Mouse (Mus musculus): Measurements from ENCODE around the gene Ubr7. TPM values are rescaled to one million over a fixed set of nuclear protein-coding genes. Genes with fewer than 3 reads are reported as not detected.

The Ubr7 gene
- polyA plus RNA-seq, 2 experiments, result 16.1 to 25.3 TPM

GRCm38 (mm10) chr12:102729855-102730797 lies 27.6 kb upstream of the Ubr7 start:
- no peak overlapping the region for H3K27ac ChIP-seq
- WGBS (ENCODE audit: insufficient replicate concordance), result 38% methylated on average over 26 of the region's 26 CpGs
- H3K4me2 ChIP-seq (ENCODE audit: low read depth), result peak overlapping the region; percentile 50
- no peak overlapping the region for H3K9ac ChIP-seq (replicated peaks)
- no peaks in the 10 kb centered on the region for H3K9me3 ChIP-seq (ENCODE audit: control insufficient read depth, low read length)
- peak; percentile 54 to 73 (median 63) for DNase-seq (ENCODE audit: low read depth in 3 of 3, low spot score in 3 of 3)
- peak; percentile 87 for ATAC-seq (ENCODE audit: insufficient read depth)
- H3K27me3 ChIP-seq (ENCODE audit: control insufficient read depth, insufficient read depth, low read length), result no peaks in the 10 kb centered on the region
- H3K4me1 ChIP-seq (replicated peaks; ENCODE audit: control insufficient read depth in 2 of 2, insufficient read depth in 2 of 2, low read length in 1 of 2), result peaks cover 11 to 25% of the 10 kb centered on the region in 2 experiments
- TF ChIP-seq CTCF (IDR thresholded peaks at IDR 0.05; ENCODE audit: low read depth) (no peak), EP300 (IDR thresholded peaks at IDR 0.05; ENCODE audit: low read depth) (no peak)
- H3K4me3 ChIP-seq (ENCODE audit: insufficient read depth in 1 of 2, low read depth in 2 of 2, low read length in 2 of 2), result peak overlapping the region in 1 of 2 experiments; percentile 27; a peak in 1 of 4 replicates
- H3K36me3 ChIP-seq (replicated peaks; ENCODE audit: control insufficient read depth, insufficient read depth, low read depth), result no peaks in the 10 kb centered on the region

- no peak overlapping the region for H3K4me3 ChIP-seq (ENCODE audit: insufficient read depth in 1 of 2, low read depth in 2 of 2, low read length in 2 of 2)
- H3K36me3 ChIP-seq (replicated peaks; ENCODE audit: control insufficient read depth, insufficient read depth, low read depth), result no peaks in the 10 kb centered on the region
- 40% methylated on average over 16 of the region's 16 CpGs for WGBS (ENCODE audit: insufficient replicate concordance)
- H3K27me3 ChIP-seq (ENCODE audit: control insufficient read depth, insufficient read depth, low read length), result no peaks in the 10 kb centered on the region
- no peak overlapping the region for H3K27ac ChIP-seq
- H3K9ac ChIP-seq (replicated peaks), result no peak overlapping the region
- TF ChIP-seq CTCF (IDR thresholded peaks at IDR 0.05; ENCODE audit: low read depth) (no peak), EP300 (IDR thresholded peaks at IDR 0.05; ENCODE audit: low read depth) (no peak)
- H3K4me2 ChIP-seq (ENCODE audit: low read depth), result peak overlapping the region; percentile 50
- DNase-seq (ENCODE audit: low read depth in 3 of 3, low spot score in 3 of 3) (no peak), ATAC-seq (ENCODE audit: insufficient read depth) (no peak; the same call in 1 of the 2 replicates)
- H3K4me1 ChIP-seq (replicated peaks; ENCODE audit: control insufficient read depth in 2 of 2, insufficient read depth in 2 of 2, low read length in 1 of 2), result peaks cover 11 to 23% of the 10 kb centered on the region in 2 experiments
- H3K9me3 ChIP-seq (ENCODE audit: control insufficient read depth, low read length), result no peaks in the 10 kb centered on the region
Measured at GRCm38 (mm10) chr12:102730798-102731619, 26.8 kb upstream of the Ubr7 start.

GRCm38 (mm10) chr12:102733381-102733780 lies 24.4 kb upstream of the Ubr7 start:
- no peaks in the 10 kb centered on the region for H3K9me3 ChIP-seq (ENCODE audit: control insufficient read depth, low read length)
- H3K36me3 ChIP-seq (replicated peaks; ENCODE audit: control insufficient read depth, insufficient read depth, low read depth), result no peaks in the 10 kb centered on the region
- H3K4me1 ChIP-seq (replicated peaks; ENCODE audit: control insufficient read depth in 2 of 2, insufficient read depth in 2 of 2, low read length in 1 of 2), result peaks cover 11 to 23% of the 10 kb centered on the region in 2 experiments
- H3K4me3 ChIP-seq (ENCODE audit: insufficient read depth in 1 of 2, low read depth in 2 of 2, low read length in 2 of 2), result no peak overlapping the region
- WGBS (ENCODE audit: insufficient replicate concordance), result 2% methylated on average over 5 of the region's 5 CpGs
- DNase-seq (ENCODE audit: low read depth in 3 of 3, low spot score in 3 of 3) (peak in 1 of 3 experiments; percentile 36), ATAC-seq (ENCODE audit: insufficient read depth) (no peak)
- no peak for TF ChIP-seq EP300 (IDR thresholded peaks at IDR 0.05; ENCODE audit: low read depth)
- peak; percentile 85 for TF ChIP-seq CTCF (IDR thresholded peaks at IDR 0.05; ENCODE audit: low read depth)
- H3K27ac ChIP-seq, result no peak overlapping the region
- H3K27me3 ChIP-seq (ENCODE audit: control insufficient read depth, insufficient read depth, low read length), result no peaks in the 10 kb centered on the region
- no peak overlapping the region for H3K4me2 ChIP-seq (ENCODE audit: low read depth)
- H3K9ac ChIP-seq (replicated peaks), result no peak overlapping the region

- DNase-seq (ENCODE audit: low read depth in 3 of 3, low spot score in 3 of 3) (no peak), ATAC-seq (ENCODE audit: insufficient read depth) (no peak)
- WGBS (ENCODE audit: insufficient replicate concordance), result 71% methylated on average over 5 of the region's 5 CpGs
- H3K9ac ChIP-seq (replicated peaks), result no peak overlapping the region
- no peaks in the 10 kb centered on the region for H3K9me3 ChIP-seq (ENCODE audit: control insufficient read depth, low read length)
- no peaks in the 10 kb centered on the region for H3K27me3 ChIP-seq (ENCODE audit: control insufficient read depth, insufficient read depth, low read length)
- H3K27ac ChIP-seq, result no peak overlapping the region
- H3K4me3 ChIP-seq (ENCODE audit: insufficient read depth in 1 of 2, low read depth in 2 of 2, low read length in 2 of 2), result no peak overlapping the region
- H3K36me3 ChIP-seq (replicated peaks; ENCODE audit: control insufficient read depth, insufficient read depth, low read depth), result no peaks in the 10 kb centered on the region
- H3K4me1 ChIP-seq (replicated peaks; ENCODE audit: control insufficient read depth in 2 of 2, insufficient read depth in 2 of 2, low read length in 1 of 2), result peaks cover 9 to 11% of the 10 kb centered on the region in 2 experiments
- H3K4me2 ChIP-seq (ENCODE audit: low read depth), result no peak overlapping the region
- no peak for TF ChIP-seq EP300 (IDR thresholded peaks at IDR 0.05; ENCODE audit: low read depth)
- no peak for TF ChIP-seq CTCF (IDR thresholded peaks at IDR 0.05; ENCODE audit: low read depth)
Measured at GRCm38 (mm10) chr12:102739096-102739495, 18.7 kb upstream of the Ubr7 start.
